Mouse (Mus musculus) CH12F3 (cell line): ENCODE data around the gene Gm4513.
"Not testable (repeated sequence)": the region's sequence is repeated elsewhere in the genome, so short reads cannot be mapped to it uniquely, and the experiment has no call there.

ENCODE experiments used
- in situ Hi-C: fragments of 300-500 bp; cut with MboI; formaldehyde crosslinking; loops from 2 replicates; pipeline ENCODE4 v1.14.3; 2020; ENCODE audit warnings: low sequenced_read_pairs

Gene Gm4513

GRCm38 (mm10) chr7:20598921-20599320, at the start of gene Gm4513:
Gene Gm4513 (minus strand): TSS chr7:20599021.
- in situ Hi-C loops, result not testable (repeated sequence)

- in situ Hi-C loops, result not testable (repeated sequence)
Measured at GRCm38 (mm10) chr7:20576141-20576540, 22.7 kb downstream of the Gm4513 start, which contains the start of gene Gm4141. Gene Gm4141 (minus strand): TSS chr7:20576241.

- in situ Hi-C loops, result not testable (repeated sequence)
Measured at GRCm38 (mm10) chr7:20545657-20546056, 53.2 kb downstream of the Gm4513 start, which contains the start of gene Gm5726. Gene Gm5726 (minus strand): TSS chr7:20545757.
